In the genomic region with DNA sequence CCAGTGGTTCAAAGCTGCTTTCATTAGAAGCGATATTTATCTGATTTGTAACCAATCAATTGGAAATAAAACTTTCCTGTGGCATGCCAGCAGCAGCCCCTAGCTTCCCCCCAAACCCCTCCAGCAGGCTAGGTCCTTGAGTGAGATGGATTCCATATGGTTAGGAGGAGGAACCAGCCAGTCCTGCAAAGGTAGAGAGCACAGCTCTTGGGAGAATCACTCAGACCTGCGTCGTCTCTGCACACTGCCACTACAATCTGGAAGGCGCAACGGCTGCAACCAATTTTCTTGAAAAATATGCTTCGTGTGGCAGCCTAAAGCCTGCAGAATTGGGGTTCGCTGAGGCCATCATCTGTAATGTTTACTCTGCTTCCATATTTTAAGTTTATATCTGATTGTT, we compare ENCODE assay signal across 24 mouse cellular contexts. TPM values are rescaled to one million over a fixed set of nuclear protein-coding genes. Genes with fewer than 3 reads are reported as not detected.
A peak's percentile ranks its signal among the peaks of the same experiment; 100 is the strongest.
DNase-seq lines count a peak whose midpoint lies in the region; ATAC-seq and TF ChIP-seq lines count a peak whose summit lies in the region.
"Had no signal": no experiment of that assay in that cellular context is flagged by ENCODE, and none has a peak within 500 bp of the region (broad histone marks: within the 10 kb centered on the region; RNA-seq: fewer than 3 reads in every experiment).

No protein-coding gene starts in this region.

- TF ChIP-seq POLR2A in lung, adult 2 months (IDR thresholded peaks at IDR 0.05; ENCODE audit: borderline replicate concordance, extremely low read depth, low read depth, low read length) = no peak

- 29% methylated on average over 7 of the region's 7 CpGs for WGBS in lung, embryonic 14.5 days
- whole genome bisulfite sequencing in lung, adult 2 months = 58% methylated on average over 7 of the region's 7 CpGs
- 34% methylated on average over 7 of the region's 7 CpGs for WGBS in embryonic facial prominence, embryonic 10.5 days

- no peak for TF ChIP-seq CTCF in lung, embryonic 14.5 days (IDR thresholded peaks at IDR 0.05; ENCODE audit: low read depth)
- no peak for TF ChIP-seq CTCF in lung, adult 2 months (IDR thresholded peaks at IDR 0.05; ENCODE audit: insufficient read depth, low read length)

- no peak overlapping the region for H3K4me3 ChIP-seq in lung, embryonic 14.5 days (ENCODE audit: low read depth, low read length)
- no peak overlapping the region for H3K4me3 ChIP-seq in lung, adult 2 months (replicated peaks; ENCODE audit: extremely low read depth, low read depth, low read length)
- peak overlapping the region; percentile 47 for H3K4me3 ChIP-seq in embryonic facial prominence, embryonic 10.5 days
- H3K4me3 ChIP-seq: heart, embryonic 12.5 days; hindbrain, embryonic 12.5 days; left cerebral cortex, adult 2 months; midbrain, embryonic 10.5 days; neural tube, embryonic 12.5 days had no signal

- ATAC-seq in lung, embryonic 14.5 days (ENCODE audit: insufficient read depth) = no peak
- no peak for ATAC-seq in granulocyte monocyte progenitor cell, adult 5-6 weeks (replicated peaks; ENCODE audit: poor library complexity, severe bottlenecking)
- ATAC-seq: forebrain, embryonic 14.5 days; inflammation-experienced regulatory T-cells, adult 6 months had no signal

- no peaks in the 10 kb centered on the region for H3K27me3 ChIP-seq in lung, embryonic 14.5 days (ENCODE audit: insufficient read depth, low read length)
- no peaks in the 10 kb centered on the region for H3K27me3 ChIP-seq in embryonic facial prominence, embryonic 10.5 days (replicated peaks; ENCODE audit: low read depth, poor library complexity, severe bottlenecking)
- H3K27me3 ChIP-seq: heart, embryonic 12.5 days; hindbrain, embryonic 12.5 days; neural tube, embryonic 12.5 days had no signal

- 0 out of 2 replicates have a peak overlapping the region, but pooled peaks have one; percentile 2 for H3K4me2 ChIP-seq in lung, embryonic 14.5 days
- H3K4me2 ChIP-seq: heart, embryonic 12.5 days; hindbrain, embryonic 12.5 days; neural tube, embryonic 12.5 days had no signal

- H3K9ac ChIP-seq in lung, embryonic 14.5 days = no peak overlapping the region
- H3K9ac ChIP-seq: heart, embryonic 12.5 days; hindbrain, embryonic 12.5 days; neural tube, embryonic 12.5 days had no signal

- H3K9me3 ChIP-seq in lung, embryonic 14.5 days (ENCODE audit: low read depth, low read length) = no peaks in the 10 kb centered on the region
- H3K9me3 ChIP-seq in embryonic facial prominence, embryonic 10.5 days = no peaks in the 10 kb centered on the region
- H3K9me3 ChIP-seq: G1E; heart, embryonic 12.5 days; hindbrain, embryonic 12.5 days; midbrain, embryonic 10.5 days; neural tube, embryonic 12.5 days had no signal

- H3K36me3 ChIP-seq in lung, embryonic 14.5 days (ENCODE audit: insufficient read depth) = no peaks in the 10 kb centered on the region
- H3K36me3 ChIP-seq in embryonic facial prominence, embryonic 10.5 days (replicated peaks) = no peaks in the 10 kb centered on the region
- H3K36me3 ChIP-seq: G1E; heart, embryonic 12.5 days; hindbrain, embryonic 12.5 days; midbrain, embryonic 10.5 days; neural tube, embryonic 12.5 days had no signal

- no peak overlapping the region for H3K27ac ChIP-seq in lung, embryonic 14.5 days (ENCODE audit: low read depth)
- peak overlapping the region; percentile 81 for H3K27ac ChIP-seq in embryonic facial prominence, embryonic 10.5 days (replicated peaks)
- H3K27ac ChIP-seq: hindbrain, embryonic 12.5 days; left cerebral cortex, adult 2 months; midbrain, embryonic 10.5 days; neural tube, embryonic 12.5 days had no signal

- DNase-seq in lung, embryonic 14.5 days = peak; percentile 31
- no peak for DNase-seq in lung, adult 2 months
- DNase-seq in embryonic facial prominence, embryonic 10.5 days (ENCODE audit: low spot score) = peak; percentile 78
- DNase-seq in forelimb bud, embryonic 11.5 days (ENCODE audit: low read depth, low spot score) = peak; percentile 73
- peak; percentile 34 for DNase-seq in mesoderm, embryonic 11.5 days (ENCODE audit: low read depth, low spot score)
- DNase-seq in spleen, postnatal 14 days (ENCODE audit: low spot score in 2 of 2) = no peak
- DNase-seq in heart, adult 18-20 months = no peak
- DNase-seq: cerebellum, adult 2 months; gastrocnemius, postnatal 25 days; heart, postnatal 14 days; kidney, postnatal 36 days; layer of hippocampus, adult 9-11 months; lung, adult 18-20 months; lung, postnatal 4 days; thymus, adult 2 months had no signal

- 0 out of 2 replicates have a peak, but pooled peaks cover 3% of the 10 kb centered on the region for H3K4me1 ChIP-seq in lung, embryonic 14.5 days (ENCODE audit: insufficient read depth)
- no peaks in the 10 kb centered on the region for H3K4me1 ChIP-seq in lung, adult 2 months (ENCODE audit: control insufficient read depth, insufficient read depth, low read length)
- H3K4me1 ChIP-seq in embryonic facial prominence, embryonic 10.5 days = peaks cover 69% of the 10 kb centered on the region
- H3K4me1 ChIP-seq: hindbrain, embryonic 12.5 days; midbrain, embryonic 10.5 days; neural tube, embryonic 12.5 days had no signal

RNA-seq across cellular contexts. Expression of gene Prrx1, which starts 44.7 kb away (rescaled TPM):
- polyA plus RNA-seq in lung, embryonic 14.5 days (2014; fragmentation: Nextera tagmentation; extraction: Ambion mirVana) = 7.7 and 7.8 TPM in 2 replicates
- polyA plus RNA-seq in lung, adult 2 months (2012; rRNA removed) = 2.9 and 6.4 TPM in 2 replicates
- polyA plus RNA-seq in embryonic facial prominence, embryonic 10.5 days (2016; fragmentation: Nextera tagmentation; extraction: Ambion mirVana) = 128 TPM in 2 replicates
- 10 to 100 TPM; 26.3 to 30.7 TPM for total RNA-seq in heart, adult 18-20 months (2021)
- not detected in 2 replicates for total RNA-seq in granulocyte monocyte progenitor cell, adult 5-6 weeks (2014; fragmentation: Nextera tagmentation)
- total RNA-seq in granulocyte monocyte progenitor cell, adult 5-6 weeks (2017) = not detected in 2 replicates
- polyA plus RNA-seq: G1E; inflammation-experienced regulatory T-cells, adult 6 months had no signal

RNA-seq across cellular contexts. Expression of gene Gorab, which starts 45.3 kb away (rescaled TPM):
- 23.6 and 24.7 TPM in 2 replicates for polyA plus RNA-seq in lung, embryonic 14.5 days (2014; fragmentation: Nextera tagmentation; extraction: Ambion mirVana)
- 1.1 and 2.1 TPM in 2 replicates for polyA plus RNA-seq in lung, adult 2 months (2012; rRNA removed)
- 28.5 and 29.1 TPM in 2 replicates for polyA plus RNA-seq in embryonic facial prominence, embryonic 10.5 days (2016; fragmentation: Nextera tagmentation; extraction: Ambion mirVana)
- total RNA-seq in heart, adult 18-20 months (2021) = 1 to 10 TPM; 1.9 to 3.1 TPM
- total RNA-seq in granulocyte monocyte progenitor cell, adult 5-6 weeks (2014; fragmentation: Nextera tagmentation) = 6.7 and 11.3 TPM in 2 replicates
- total RNA-seq in granulocyte monocyte progenitor cell, adult 5-6 weeks (2017) = 7.9 and 8.7 TPM in 2 replicates

Comparison
In these comparisons a context has a peak if more than half of its experiments do, and no peak if none do; other contexts are left out.
1. DNase-seq: peak in lung, embryonic 14.5 days (single experiment), embryonic facial prominence, embryonic 10.5 days (single experiment), forelimb bud, embryonic 11.5 days (single experiment) and mesoderm, embryonic 11.5 days (single experiment); none in lung, adult 2 months (single experiment), spleen, postnatal 14 days (0 of 2) and heart, adult 18-20 months (0 of 2).
2. RNA of gene Prrx1, which starts 44.7 kb away (polyA plus RNA-seq): 128 TPM in embryonic facial prominence, embryonic 10.5 days; 7.7 to 7.8 TPM in lung, embryonic 14.5 days and 2.9 to 6.4 TPM in lung, adult 2 months; every median in the first group is over 10 times any median in the second.